Mouse (Mus musculus) liver, embryonic 15.5 days (tissue): ENCODE results near the gene Cdk14. TPM values are rescaled to one million over a fixed set of nuclear protein-coding genes. Genes with fewer than 3 reads are reported as not detected.

Experiments
- ATAC-seq: fragments of 200-750 bp; cut with Nextera tagmentation; 2 replicates; pipeline ENCODE4 v1.8.0; 2017; ENCODE audit warnings: moderate number of reproducible peaks, mild to moderate bottlenecking, moderate library complexity; ENCODE audit not compliant: insufficient read depth
- H3K27ac ChIP-seq: fragments of 300-500 bp; sonication (generic); replicated peaks from 2 replicates; pipeline ENCODE4 v1.5.1; 2015; ENCODE audit warnings: mild to moderate bottlenecking, inconsistent platforms
- H3K27me3 ChIP-seq: fragments of 300-500 bp; sonication (generic); 2 replicates; pipeline ENCODE4 v1.6.1; 2015; ENCODE audit warnings: mild to moderate bottlenecking, inconsistent platforms
- H3K36me3 ChIP-seq: fragments of 300-500 bp; sonication (generic); replicated peaks from 2 replicates; pipeline ENCODE4 v1.6.1; 2015; ENCODE audit warnings: moderate library complexity, mild to moderate bottlenecking, inconsistent platforms
- H3K4me1 ChIP-seq: fragments of 300-500 bp; sonication (generic); replicated peaks from 2 replicates; pipeline ENCODE4 v1.6.1; 2015; ENCODE audit warnings: inconsistent platforms
- H3K4me2 ChIP-seq: fragments of 300-500 bp; sonication (generic); 2 replicates; pipeline ENCODE4 v1.6.1; 2015; ENCODE audit warnings: moderate library complexity, mild to moderate bottlenecking, inconsistent platforms
- H3K4me3 ChIP-seq: fragments of 300-500 bp; sonication (generic); replicated peaks from 2 replicates; pipeline ENCODE4 v1.5.1; 2015; ENCODE audit warnings: mild to moderate bottlenecking, inconsistent platforms
- H3K9ac ChIP-seq: fragments of 300-500 bp; sonication (generic); 2 replicates; pipeline ENCODE4 v1.6.1; 2015; ENCODE audit warnings: moderate library complexity, mild to moderate bottlenecking, inconsistent platforms
- H3K9me3 ChIP-seq: fragments of 300-500 bp; sonication (generic); replicated peaks from 2 replicates; pipeline ENCODE4 v1.6.1; 2016; ENCODE audit warnings: inconsistent platforms
- WGBS: fragments of 180-500 bp; shearing (Covaris S2); methylation state at CpG from one replicate; pipeline ENCODE4 v1.1.7; 2015; ENCODE audit warnings: mixed read lengths; ENCODE audit not compliant: insufficient replicate concordance; 5-methylcytosine and 5-hydroxymethylcytosine counted together
- polyA plus RNA-seq: library from polyadenylated mRNA; unstranded; fragments of >200 nt; fragmentation: Nextera tagmentation; extraction: Ambion mirVana; gene quantifications from 2 replicates; pipeline ENCODE4 v1.2.1, GENCODE M21; 2015

Gene Cdk14
- polyA plus RNA-seq, 1 experiment from 2014 or later, result 1.2 TPM

DNA sequence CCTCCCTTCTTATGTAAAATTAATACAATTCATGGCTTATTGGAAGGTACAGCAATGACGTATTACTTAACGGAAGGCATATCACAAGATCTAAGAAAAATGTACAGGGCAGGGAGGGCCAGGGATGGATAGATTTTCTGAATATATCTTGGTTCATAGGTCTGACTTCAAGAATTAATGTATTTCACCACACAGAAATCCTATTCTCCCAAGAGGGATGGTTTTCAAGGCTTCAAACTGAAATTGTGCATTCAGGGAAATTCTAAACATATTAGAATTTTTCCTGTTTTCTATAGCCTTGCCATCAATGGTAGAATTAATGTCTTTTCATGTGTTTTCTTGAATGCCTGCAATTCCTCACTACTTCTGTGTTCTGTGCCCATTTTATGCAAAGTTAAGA, 593.2 kb downstream of the Cdk14 start:
- no peak overlapping the region for H3K4me2 ChIP-seq
- WGBS, result 82% methylated on average over 2 of the region's 2 CpGs
- no peaks in the 10 kb centered on the region for H3K36me3 ChIP-seq
- no peak overlapping the region for H3K9ac ChIP-seq
- H3K9me3 ChIP-seq, result no peaks in the 10 kb centered on the region
- H3K27me3 ChIP-seq, result no peaks in the 10 kb centered on the region
- no peaks in the 10 kb centered on the region for H3K4me1 ChIP-seq
- H3K27ac ChIP-seq, result no peak overlapping the region
- no peak overlapping the region for H3K4me3 ChIP-seq
- no peak for ATAC-seq

DNA sequence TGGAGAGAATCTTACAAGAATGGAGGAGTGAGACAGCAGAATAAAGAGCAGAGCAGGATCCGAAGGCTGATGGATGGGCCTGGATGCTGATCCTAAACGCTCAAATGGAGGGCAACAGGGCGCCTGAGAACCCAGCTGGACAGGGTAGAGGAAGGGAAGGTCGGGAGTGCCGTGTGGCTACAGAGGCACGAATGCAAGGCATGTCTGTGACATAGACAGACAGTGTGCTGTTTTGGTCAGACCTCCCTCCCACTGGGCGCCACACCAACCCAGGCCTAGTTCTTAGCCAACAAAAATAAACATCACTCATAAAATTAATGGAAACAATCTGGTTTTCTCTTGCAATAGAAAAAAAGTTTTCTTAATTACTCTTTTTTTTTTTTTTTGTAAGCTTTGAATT, 594.2 kb downstream of the Cdk14 start:
- no peak overlapping the region for H3K4me2 ChIP-seq
- H3K9me3 ChIP-seq, result no peaks in the 10 kb centered on the region
- WGBS, result 61% methylated on average over 7 of the region's 7 CpGs
- no peak overlapping the region for H3K9ac ChIP-seq
- no peaks in the 10 kb centered on the region for H3K27me3 ChIP-seq
- H3K36me3 ChIP-seq, result no peaks in the 10 kb centered on the region
- no peak overlapping the region for H3K27ac ChIP-seq
- ATAC-seq, result no peak
- H3K4me3 ChIP-seq, result no peak overlapping the region
- H3K4me1 ChIP-seq, result no peaks in the 10 kb centered on the region

DNA sequence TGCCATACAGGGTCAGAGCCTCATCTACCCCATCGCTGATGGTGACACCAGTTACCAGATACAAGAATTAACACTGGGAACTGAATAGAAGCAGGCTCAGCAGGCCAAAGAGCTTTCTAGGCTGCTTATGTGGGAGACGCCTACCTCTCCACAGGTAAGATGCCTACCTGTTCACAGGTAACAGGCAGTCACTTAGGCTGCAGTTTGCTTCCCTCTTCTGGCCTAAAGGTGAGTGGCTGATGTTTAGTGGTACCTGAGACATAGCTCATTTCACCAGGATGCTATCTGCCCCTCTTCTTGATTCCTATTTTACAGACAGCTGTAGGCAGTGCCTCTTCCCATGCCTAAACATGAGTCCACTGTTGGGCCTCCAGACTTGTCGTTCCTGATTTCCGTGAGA, 595.0 kb downstream of the Cdk14 start:
- Histone ChIP-seq H3K27ac (no peak overlapping the region), H3K4me3 (no peak overlapping the region), H3K9ac (no peak overlapping the region), H3K36me3 (no peaks in the 10 kb centered on the region), H3K4me2 (no peak overlapping the region), H3K4me1 (no peaks in the 10 kb centered on the region), H3K9me3 (no peaks in the 10 kb centered on the region), H3K27me3 (no peaks in the 10 kb centered on the region)
- 57% methylated on average over 4 of the region's 4 CpGs for WGBS
- no peak for ATAC-seq

DNA sequence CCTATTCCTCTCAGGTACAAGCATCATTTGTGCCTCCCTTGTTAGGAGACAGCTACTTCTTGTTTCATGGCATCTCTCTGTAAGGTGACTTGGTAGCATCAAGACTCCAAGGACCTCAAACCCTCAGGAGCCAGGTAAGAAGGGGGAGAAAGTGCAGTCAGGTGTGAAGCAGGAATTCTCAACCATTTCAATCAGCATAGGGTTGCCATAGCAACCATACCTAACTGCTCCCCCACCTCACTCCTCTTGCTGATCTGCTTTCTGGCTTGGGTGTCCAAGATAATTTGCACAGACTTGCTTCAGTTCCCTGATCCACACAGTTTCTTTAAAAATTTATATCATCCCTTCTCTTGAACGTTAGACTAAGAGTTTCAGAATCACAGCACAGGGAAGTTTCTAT, 595.9 kb downstream of the Cdk14 start:
- no peak overlapping the region for H3K9ac ChIP-seq
- H3K4me1 ChIP-seq, result no peaks in the 10 kb centered on the region
- no peaks in the 10 kb centered on the region for H3K9me3 ChIP-seq
- ATAC-seq, result no peak
- H3K4me2 ChIP-seq, result no peak overlapping the region
- no peak overlapping the region for H3K4me3 ChIP-seq
- no peak overlapping the region for H3K27ac ChIP-seq
- 50% methylated on average over 1 of the region's 1 CpGs for WGBS
- no peaks in the 10 kb centered on the region for H3K27me3 ChIP-seq
- H3K36me3 ChIP-seq, result no peaks in the 10 kb centered on the region

DNA sequence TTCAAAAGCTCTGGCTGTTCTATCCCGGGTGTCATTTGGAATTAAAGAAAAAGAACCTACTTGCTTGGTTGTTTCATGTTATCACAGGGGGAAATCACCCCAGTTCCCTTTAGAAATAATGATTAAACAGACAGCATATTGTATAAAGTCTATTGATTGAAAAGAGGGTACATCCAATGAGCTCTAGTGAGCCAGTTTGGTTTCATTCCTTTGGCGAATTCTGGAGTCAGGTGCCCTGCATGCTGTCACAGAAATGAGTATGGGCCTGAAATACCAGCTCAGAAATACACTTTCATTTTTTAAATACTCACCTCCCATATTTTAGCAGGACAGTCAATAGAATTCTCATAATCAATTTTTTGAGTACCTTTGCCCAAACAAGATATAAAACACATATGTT, 598.1 kb downstream of the Cdk14 start:
- WGBS, result 41% methylated on average over 2 of the region's 2 CpGs
- H3K4me2 ChIP-seq, result no peak overlapping the region

DNA sequence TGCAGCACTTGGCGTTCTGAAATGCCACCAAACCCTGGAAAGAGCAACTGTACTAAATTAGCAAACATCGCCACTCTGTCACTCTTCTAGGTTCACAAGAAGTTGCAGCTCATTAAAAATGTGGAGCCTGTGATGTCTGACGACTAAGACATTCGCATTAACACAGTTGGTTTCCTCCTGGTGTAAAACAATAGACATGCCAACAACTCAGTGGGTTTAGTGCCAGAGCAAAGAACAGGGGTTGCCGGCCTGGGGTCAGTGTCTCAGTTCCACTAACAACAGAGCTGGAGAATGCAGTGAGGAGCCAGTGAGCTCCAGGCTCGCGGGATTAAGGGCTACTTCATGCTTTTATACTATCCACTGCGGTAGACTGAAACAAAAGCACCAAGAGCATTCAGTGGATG, 598.7 kb downstream of the Cdk14 start:
- Histone ChIP-seq H3K27ac (no peak overlapping the region), H3K9ac (no peak overlapping the region), H3K4me1 (no peaks in the 10 kb centered on the region), H3K27me3 (no peaks in the 10 kb centered on the region), H3K4me2 (no peak overlapping the region), H3K4me3 (no peak overlapping the region), H3K36me3 (no peaks in the 10 kb centered on the region), H3K9me3 (no peaks in the 10 kb centered on the region)
- ATAC-seq, result no peak
- 41% methylated on average over 8 of the region's 8 CpGs for WGBS

More for the DNA sequence above, 598.1 kb downstream of the Cdk14 start:
- Histone ChIP-seq H3K27me3 (no peaks in the 10 kb centered on the region), H3K4me3 (no peak overlapping the region), H3K9ac (no peak overlapping the region), H3K27ac (no peak overlapping the region), H3K36me3 (no peaks in the 10 kb centered on the region), H3K4me1 (no peaks in the 10 kb centered on the region), H3K9me3 (no peaks in the 10 kb centered on the region)
- ATAC-seq, result no peak

DNA sequence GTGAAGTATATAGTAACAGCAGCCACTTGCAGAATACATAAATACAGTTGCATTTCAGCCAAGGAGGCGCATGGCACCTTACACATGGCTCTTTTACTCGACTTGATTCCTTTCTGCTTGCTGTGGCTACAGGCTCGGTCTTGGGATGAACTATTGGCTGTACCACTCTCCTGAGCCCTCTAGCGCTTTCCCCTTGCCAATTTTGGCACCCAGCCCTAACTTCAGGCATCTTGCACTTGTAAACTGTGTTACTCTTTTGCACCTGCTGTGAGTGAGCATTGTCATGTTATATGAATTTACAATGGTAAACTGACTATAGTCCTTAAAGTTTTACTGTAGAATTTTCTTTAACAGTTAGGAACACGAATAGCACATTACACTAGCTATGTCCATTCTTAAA, 603.1 kb downstream of the Cdk14 start:
- no peak overlapping the region for H3K4me3 ChIP-seq
- H3K4me1 ChIP-seq, result no peaks in the 10 kb centered on the region
- H3K9ac ChIP-seq, result no peak overlapping the region
- H3K9me3 ChIP-seq, result no peaks in the 10 kb centered on the region
- H3K27ac ChIP-seq, result no peak overlapping the region
- ATAC-seq, result no peak
- H3K4me2 ChIP-seq, result no peak overlapping the region
- H3K36me3 ChIP-seq, result no peaks in the 10 kb centered on the region
- WGBS, result 53% methylated on average over 5 of the region's 5 CpGs
- no peaks in the 10 kb centered on the region for H3K27me3 ChIP-seq

DNA sequence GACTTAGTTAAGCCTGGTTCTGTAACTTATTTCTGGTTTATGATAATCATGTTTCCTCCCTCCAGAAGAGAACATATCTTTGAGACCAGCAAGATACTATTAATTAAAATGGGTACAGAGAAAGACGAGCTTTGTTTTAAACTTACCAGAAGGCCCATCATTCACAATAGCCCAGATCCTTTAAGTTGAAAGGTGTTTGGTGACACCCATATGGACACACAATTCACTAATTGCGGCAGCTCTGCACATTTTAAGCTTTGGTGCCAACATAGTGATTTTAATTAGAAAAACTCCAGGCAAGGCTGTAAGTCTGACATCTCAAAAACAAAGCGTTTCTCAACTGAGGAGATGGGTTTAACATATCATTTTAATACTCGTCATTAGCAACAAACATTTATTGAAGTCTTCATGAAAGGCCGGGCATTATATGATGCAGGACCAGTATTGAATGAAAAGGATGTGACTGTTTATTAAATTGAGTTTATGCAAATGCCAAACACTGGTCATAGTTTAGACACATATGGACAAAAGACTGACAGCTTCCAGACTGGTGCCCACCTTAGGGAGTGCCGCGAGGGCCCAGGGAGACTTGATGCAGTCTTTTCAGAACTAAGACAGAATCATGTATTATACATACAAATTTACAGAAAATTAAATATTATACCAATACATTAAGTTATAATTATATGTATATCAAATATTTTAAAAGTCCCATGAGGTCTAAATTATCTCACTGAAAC, 605.5 kb downstream of the Cdk14 start:
- no peak overlapping the region for H3K9ac ChIP-seq
- no peak overlapping the region for H3K4me2 ChIP-seq
- no peaks in the 10 kb centered on the region for H3K36me3 ChIP-seq
- H3K9me3 ChIP-seq, result no peaks in the 10 kb centered on the region
- no peaks in the 10 kb centered on the region for H3K27me3 ChIP-seq
- ATAC-seq, result no peak
- WGBS, result 73% methylated on average over 7 of the region's 7 CpGs
- no peak overlapping the region for H3K4me3 ChIP-seq
- no peaks in the 10 kb centered on the region for H3K4me1 ChIP-seq
- H3K27ac ChIP-seq, result no peak overlapping the region

DNA sequence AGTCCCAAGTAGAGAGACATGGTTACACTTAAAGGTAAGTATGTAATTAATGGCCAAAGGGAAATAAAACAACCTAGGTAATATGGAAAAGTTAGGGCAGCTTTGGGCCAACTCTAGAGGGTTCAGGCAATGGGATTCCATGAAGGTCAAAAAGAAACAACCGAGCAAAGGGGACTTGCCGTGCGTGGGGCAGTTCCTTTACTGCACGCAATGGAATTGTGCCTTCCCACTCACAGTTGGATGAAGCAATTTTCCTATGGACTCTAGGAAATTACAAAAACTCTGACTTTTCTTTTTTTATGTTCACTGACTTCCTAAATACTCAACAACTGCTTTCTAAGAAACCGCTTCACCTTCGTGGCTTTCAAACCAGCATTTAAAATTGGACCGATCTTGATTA, 606.8 kb downstream of the Cdk14 start:
- H3K27me3 ChIP-seq, result no peaks in the 10 kb centered on the region
- 77% methylated on average over 7 of the region's 7 CpGs for WGBS
- ATAC-seq, result no peak
- no peaks in the 10 kb centered on the region for H3K4me1 ChIP-seq
- no peaks in the 10 kb centered on the region for H3K36me3 ChIP-seq
- H3K9me3 ChIP-seq, result no peaks in the 10 kb centered on the region
- no peak overlapping the region for H3K27ac ChIP-seq
- H3K4me3 ChIP-seq, result no peak overlapping the region
- H3K4me2 ChIP-seq, result no peak overlapping the region
- no peak overlapping the region for H3K9ac ChIP-seq

DNA sequence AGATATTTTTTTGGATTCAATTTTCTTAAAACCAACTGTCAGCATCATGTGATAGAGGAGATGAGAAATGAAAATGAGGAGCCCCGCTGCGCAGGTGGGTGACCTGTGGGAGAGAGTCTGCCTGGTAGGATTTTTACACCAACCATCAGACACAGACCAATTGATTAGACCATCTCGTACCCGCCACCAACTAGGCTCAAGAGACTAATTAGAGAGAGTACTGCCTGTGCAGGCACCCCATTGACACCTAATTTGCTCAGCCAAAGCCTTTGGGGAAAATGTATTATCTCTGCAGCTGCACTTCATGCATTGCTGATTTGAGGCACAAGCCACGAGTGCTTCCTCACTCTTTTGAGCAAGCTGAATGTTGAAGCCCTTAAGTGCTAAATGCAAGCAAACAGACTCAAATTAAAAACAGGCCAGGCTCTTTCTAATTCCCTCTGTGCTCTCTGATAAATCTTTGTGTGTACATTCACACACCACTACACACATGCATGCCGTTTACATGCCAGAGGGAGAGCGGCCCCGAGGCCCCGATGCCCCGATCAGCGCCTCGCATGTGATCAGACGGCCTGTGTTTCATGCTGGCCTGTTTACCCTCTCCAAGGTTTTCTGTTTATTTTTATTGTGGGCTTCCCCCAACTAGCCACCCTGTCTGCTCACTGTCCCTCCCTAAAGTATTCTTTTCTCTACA, 607.9 kb downstream of the Cdk14 start:
- H3K9ac ChIP-seq, result no peak overlapping the region
- H3K36me3 ChIP-seq, result no peaks in the 10 kb centered on the region
- H3K4me1 ChIP-seq, result no peaks in the 10 kb centered on the region
- H3K27ac ChIP-seq, result no peak overlapping the region
- no peak overlapping the region for H3K4me3 ChIP-seq
- H3K4me2 ChIP-seq, result no peak overlapping the region
- no peak for ATAC-seq
- H3K27me3 ChIP-seq, result no peaks in the 10 kb centered on the region
- no peaks in the 10 kb centered on the region for H3K9me3 ChIP-seq
- WGBS, result 75% methylated on average over 13 of the region's 13 CpGs

DNA sequence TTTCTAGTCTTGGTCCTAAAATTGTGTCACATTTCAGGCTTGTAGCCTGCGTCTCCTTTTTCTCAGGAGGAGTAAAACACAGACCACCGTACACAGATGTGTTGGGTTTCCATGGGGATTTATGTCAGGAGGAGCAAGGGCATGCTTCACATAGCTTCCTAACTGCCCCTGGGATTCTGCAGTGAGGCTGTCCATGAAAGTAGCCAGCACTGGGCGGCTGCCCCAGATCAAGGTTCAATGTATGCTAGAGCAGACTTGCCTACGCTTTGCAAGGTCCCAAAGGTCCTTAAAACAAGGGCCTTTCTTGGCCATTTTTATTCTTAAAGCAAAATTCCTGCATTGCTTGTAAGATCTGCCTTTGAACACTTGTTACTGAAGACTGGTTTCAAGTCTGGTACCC, 614.9 kb downstream of the Cdk14 start:
- Histone ChIP-seq H3K4me2 (no peak overlapping the region), H3K9ac (no peak overlapping the region), H3K4me1 (no peaks in the 10 kb centered on the region), H3K27me3 (no peaks in the 10 kb centered on the region), H3K4me3 (no peak overlapping the region), H3K36me3 (no peaks in the 10 kb centered on the region), H3K9me3 (no peaks in the 10 kb centered on the region), H3K27ac (no peak overlapping the region)
- 57% methylated on average over 4 of the region's 4 CpGs for WGBS
- no peak for ATAC-seq

DNA sequence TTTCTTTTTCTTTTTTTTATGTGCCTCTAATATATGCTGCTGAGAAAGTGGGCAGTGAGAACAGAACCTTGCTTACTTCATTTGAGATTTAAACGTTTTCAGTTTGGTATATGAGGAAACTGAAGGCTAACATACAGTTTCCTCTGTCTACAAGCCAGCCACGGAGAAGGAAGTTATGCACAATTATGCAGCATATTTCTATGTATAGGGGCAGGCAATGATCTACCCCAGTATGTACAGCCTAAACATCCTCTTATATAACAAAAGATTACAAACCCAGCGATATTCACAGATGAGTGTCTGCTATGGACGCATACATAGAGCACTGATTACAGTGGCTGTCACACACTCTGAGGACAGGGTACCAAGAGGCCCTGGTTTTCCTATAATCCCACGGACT, 616.4 kb downstream of the Cdk14 start:
- H3K27ac ChIP-seq, result no peak overlapping the region
- H3K4me3 ChIP-seq, result no peak overlapping the region
- no peaks in the 10 kb centered on the region for H3K27me3 ChIP-seq
- no peaks in the 10 kb centered on the region for H3K4me1 ChIP-seq
- no peaks in the 10 kb centered on the region for H3K9me3 ChIP-seq
- H3K4me2 ChIP-seq, result no peak overlapping the region
- no peak overlapping the region for H3K9ac ChIP-seq
- 22% methylated on average over 5 of the region's 5 CpGs for WGBS
- no peaks in the 10 kb centered on the region for H3K36me3 ChIP-seq
- ATAC-seq, result no peak
